Mouse (Mus musculus): ENCODE data around the gene Gm13288. TPM values are rescaled to one million over a fixed set of nuclear protein-coding genes. Genes with fewer than 3 reads are reported as not detected.
A peak's percentile ranks its signal among the peaks of the same experiment; 100 is the strongest.
"Not testable (repeated sequence)": the region's sequence is repeated elsewhere in the genome, so short reads cannot be mapped to it uniquely, and the experiment has no call there.

Gene Gm13288
- polyA plus RNA-seq, 1 experiment from 2014 or later = not detected

DNA sequence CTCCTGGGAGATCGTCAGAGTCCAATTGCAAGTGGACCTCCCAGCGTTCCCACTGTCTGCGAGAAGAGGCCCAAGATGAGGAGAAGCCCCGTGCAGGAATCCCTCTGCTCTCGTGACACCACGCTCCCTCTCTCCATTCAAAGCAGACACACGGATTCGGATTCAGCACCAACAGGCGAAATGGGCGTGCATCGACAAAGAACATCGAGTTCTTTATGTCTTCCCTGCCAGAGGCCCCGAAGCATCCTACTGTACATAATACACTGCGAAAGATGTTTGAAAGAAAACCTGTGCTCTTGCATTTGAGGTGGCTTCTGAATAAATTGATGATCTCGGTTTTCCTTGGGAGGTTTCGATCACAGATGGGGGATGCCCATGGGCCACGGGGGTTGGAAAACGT is 25.0 kb upstream of the Gm13288 start:
- not testable (repeated sequence) for ATAC-seq (replicated peaks); H3K4me3 ChIP-seq; H3K9me3 ChIP-seq

GRCm38 (mm10) chr4:88781831-88782230 is 23.5 kb upstream of the Gm13288 start, which contains the start of gene Ifnz:
TSS of gene Ifnz (plus strand) at chr4:88782131.
- not testable (repeated sequence) for H3K4me1 ChIP-seq; H3K27me3 ChIP-seq; H3K9ac ChIP-seq (replicated peaks); ATAC-seq (replicated peaks); H3K9me3 ChIP-seq; H3K27ac ChIP-seq (replicated peaks); H3K36me3 ChIP-seq
- WGBS = 26% methylated on average over 4 of the region's 7 CpGs
- Histone ChIP-seq H3K4me3 (peak within 1 kb of the TSS; percentile 17; the same call in 1 of the 2 replicates), H3K4me2 (replicated peaks) (peak within 1 kb of the TSS; percentile 40)

More for the DNA sequence above, 25.0 kb upstream of the Gm13288 start:
- not testable (repeated sequence) for H3K4me1 ChIP-seq; H3K9ac ChIP-seq (replicated peaks); H3K36me3 ChIP-seq; H3K4me2 ChIP-seq (replicated peaks); H3K27ac ChIP-seq (replicated peaks); H3K27me3 ChIP-seq
- WGBS = 47% methylated on average over 16 of the region's 18 CpGs

GRCm38 (mm10) chr4:88782335-88782734 is 23.0 kb upstream of the Gm13288 start:
- Histone ChIP-seq H3K4me2 (replicated peaks) (peak overlapping the region; percentile 40), H3K4me3 (peak overlapping the region; percentile 17; the same call in 1 of the 2 replicates)
- not testable (repeated sequence) for H3K27ac ChIP-seq (replicated peaks); H3K27me3 ChIP-seq; H3K4me1 ChIP-seq; ATAC-seq (replicated peaks); H3K9me3 ChIP-seq; H3K36me3 ChIP-seq; H3K9ac ChIP-seq (replicated peaks)
- WGBS = 0% methylated on average over 7 of the region's 31 CpGs

DNA sequence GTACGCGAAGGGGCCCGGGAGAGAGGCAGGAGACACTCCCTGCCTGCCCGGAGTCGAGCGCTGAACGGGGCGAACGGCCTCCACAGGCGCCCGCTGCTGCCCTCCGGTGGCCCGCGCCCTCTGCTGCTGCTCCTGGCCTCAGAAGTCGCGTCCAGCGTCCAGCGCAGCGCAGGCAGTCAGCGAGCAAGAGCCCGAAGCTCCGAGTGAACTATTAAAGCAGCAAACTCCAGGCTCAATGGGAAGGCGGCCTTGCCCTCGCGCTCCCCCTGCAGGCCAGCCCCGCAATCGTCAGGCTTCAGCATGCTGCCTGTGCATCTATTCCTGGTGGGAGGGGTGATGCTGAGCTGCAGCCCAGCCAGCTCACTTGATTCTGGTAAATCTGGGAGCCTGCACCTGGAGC is 19.9 kb upstream of the Gm13288 start, which contains the start of gene Gm13276:
Gm13276 (plus strand) TSS at position 301 of the 400 bp plus-strand sequence.
- H3K4me1 ChIP-seq; H3K27ac ChIP-seq (replicated peaks); H3K9ac ChIP-seq (replicated peaks); H3K4me3 ChIP-seq; H3K4me2 ChIP-seq (replicated peaks); H3K9me3 ChIP-seq; H3K36me3 ChIP-seq; ATAC-seq (replicated peaks); H3K27me3 ChIP-seq: not testable (repeated sequence)
- whole genome bisulfite sequencing = no CpG with 5 or more reads among the region's 27 CpGs

- not testable (repeated sequence) for H3K27ac ChIP-seq (replicated peaks); H3K4me2 ChIP-seq (replicated peaks); H3K9ac ChIP-seq (replicated peaks); H3K9me3 ChIP-seq; H3K27me3 ChIP-seq; H3K4me3 ChIP-seq; H3K4me1 ChIP-seq; ATAC-seq (replicated peaks); H3K36me3 ChIP-seq
- WGBS = 0% methylated on average over 7 of the region's 28 CpGs
Measured at GRCm38 (mm10) chr4:88788402-88788801, 16.9 kb upstream of the Gm13288 start, which contains the start of gene Gm13277. TSS of gene Gm13277 (plus strand) at chr4:88788632.

- H3K27ac ChIP-seq (replicated peaks); H3K9ac ChIP-seq (replicated peaks); ATAC-seq (replicated peaks); H3K36me3 ChIP-seq; H3K27me3 ChIP-seq; H3K4me2 ChIP-seq (replicated peaks); H3K4me1 ChIP-seq; H3K9me3 ChIP-seq; H3K4me3 ChIP-seq: not testable (repeated sequence)
- WGBS = no CpG with 5 or more reads among the region's 28 CpGs
Measured at GRCm38 (mm10) chr4:88791250-88791649, 14.1 kb upstream of the Gm13288 start, which contains the start of gene Gm13278. TSS of gene Gm13278 (plus strand) at chr4:88791550.

DNA sequence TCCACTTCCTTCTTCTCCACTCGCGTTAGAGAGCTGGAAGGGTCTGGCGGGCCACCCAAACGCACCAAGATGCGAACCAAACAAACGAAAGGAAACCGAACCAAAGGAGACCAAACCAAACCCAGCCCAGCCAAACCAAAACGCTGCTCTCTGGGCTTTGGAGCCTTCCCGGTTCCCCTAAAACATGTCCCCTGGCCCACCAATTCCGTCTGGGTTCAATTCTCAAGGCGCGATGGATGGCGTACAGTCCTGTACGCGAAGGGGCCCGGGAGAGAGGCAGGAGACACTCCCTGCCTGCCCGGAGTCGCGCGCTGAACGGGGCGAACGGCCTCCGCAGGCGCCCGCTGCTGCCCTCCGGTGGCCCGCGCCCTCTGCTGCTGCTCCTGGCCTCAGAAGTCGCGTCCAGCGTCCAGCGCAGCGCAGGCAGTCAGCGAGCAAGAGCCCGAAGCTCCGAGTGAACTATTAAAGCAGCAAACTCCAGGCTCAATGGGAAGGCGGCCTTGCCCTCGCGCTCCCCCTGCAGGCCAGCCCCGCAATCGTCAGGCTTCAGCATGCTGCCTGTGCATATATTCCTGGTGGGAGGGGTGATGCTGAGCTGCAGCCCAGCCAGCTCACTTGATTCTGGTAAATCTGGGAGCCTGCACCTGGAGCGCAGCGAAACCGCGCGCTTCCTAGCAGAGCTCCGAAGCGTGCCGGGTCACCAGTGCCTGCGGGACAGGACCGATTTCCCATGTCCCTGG is 11.2 kb upstream of the Gm13288 start, which contains the start of gene Gm13275:
Gm13275 (plus strand) TSS at position 552 of the 740 bp plus-strand sequence.
- not testable (repeated sequence) for H3K27ac ChIP-seq (replicated peaks); H3K9me3 ChIP-seq; H3K4me3 ChIP-seq; H3K27me3 ChIP-seq; ATAC-seq (replicated peaks); H3K4me1 ChIP-seq; H3K36me3 ChIP-seq; H3K9ac ChIP-seq (replicated peaks); H3K4me2 ChIP-seq (replicated peaks)
- 0% methylated on average over 15 of the region's 52 CpGs for WGBS

DNA sequence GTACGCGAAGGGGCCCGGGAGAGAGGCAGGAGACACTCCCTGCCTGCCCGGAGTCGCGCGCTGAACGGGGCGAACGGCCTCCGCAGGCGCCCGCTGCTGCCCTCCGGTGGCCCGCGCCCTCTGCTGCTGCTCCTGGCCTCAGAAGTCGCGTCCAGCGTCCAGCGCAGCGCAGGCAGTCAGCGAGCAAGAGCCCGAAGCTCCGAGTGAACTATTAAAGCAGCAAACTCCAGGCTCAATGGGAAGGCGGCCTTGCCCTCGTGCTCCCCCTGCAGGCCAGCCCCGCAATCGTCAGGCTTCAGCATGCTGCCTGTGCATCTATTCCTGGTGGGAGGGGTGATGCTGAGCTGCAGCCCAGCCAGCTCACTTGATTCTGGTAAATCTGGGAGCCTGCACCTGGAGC is 8.2 kb upstream of the Gm13288 start, which contains the start of gene Gm13279:
Gm13279 (plus strand) TSS at position 301 of the 400 bp plus-strand sequence.
- not testable (repeated sequence) for H3K36me3 ChIP-seq; H3K4me3 ChIP-seq; H3K9me3 ChIP-seq; ATAC-seq (replicated peaks); H3K4me2 ChIP-seq (replicated peaks); H3K9ac ChIP-seq (replicated peaks); H3K4me1 ChIP-seq; H3K27ac ChIP-seq (replicated peaks); H3K27me3 ChIP-seq
- WGBS = no CpG with 5 or more reads among the region's 28 CpGs

GRCm38 (mm10) chr4:88799365-88799764 is 6.0 kb upstream of the Gm13288 start, which contains the start of gene Gm13285:
TSS of gene Gm13285 (plus strand) at chr4:88799665.
- not testable (repeated sequence) for ATAC-seq (replicated peaks); H3K36me3 ChIP-seq; H3K9me3 ChIP-seq; H3K4me1 ChIP-seq; H3K9ac ChIP-seq (replicated peaks); H3K4me3 ChIP-seq; H3K27me3 ChIP-seq; H3K4me2 ChIP-seq (replicated peaks); H3K27ac ChIP-seq (replicated peaks)
- 18% methylated on average over 5 of the region's 7 CpGs for WGBS

GRCm38 (mm10) chr4:88802954-88803353 is 2.4 kb upstream of the Gm13288 start, which contains the start of gene Gm13287:
TSS of gene Gm13287 (plus strand) at chr4:88803254.
- H3K4me3 ChIP-seq; H3K4me1 ChIP-seq; ATAC-seq (replicated peaks); H3K4me2 ChIP-seq (replicated peaks); H3K27ac ChIP-seq (replicated peaks); H3K9ac ChIP-seq (replicated peaks); H3K27me3 ChIP-seq; H3K9me3 ChIP-seq; H3K36me3 ChIP-seq: not testable (repeated sequence)
- WGBS = no CpG with 5 or more reads among the region's 29 CpGs

DNA sequence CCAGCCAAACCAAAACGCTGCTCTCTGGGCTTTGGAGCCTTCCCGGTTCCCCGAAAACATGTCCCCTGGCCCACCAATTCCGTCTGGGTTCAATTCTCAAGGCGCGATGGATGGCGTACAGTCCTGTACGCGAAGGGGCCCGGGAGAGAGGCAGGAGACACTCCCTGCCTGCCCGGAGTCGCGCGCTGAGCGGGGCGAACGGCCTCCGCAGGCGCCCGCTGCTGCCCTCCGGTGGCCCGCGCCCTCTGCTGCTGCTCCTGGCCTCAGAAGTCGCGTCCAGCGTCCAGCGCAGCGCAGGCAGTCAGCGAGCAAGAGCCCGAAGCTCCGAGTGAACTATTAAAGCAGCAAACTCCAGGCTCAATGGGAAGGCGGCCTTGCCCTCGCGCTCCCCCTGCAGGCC is 430 bp downstream of the Gm13288 start:
- H3K4me3 ChIP-seq = peak overlapping the region; percentile 30
- not testable (repeated sequence) for H3K9me3 ChIP-seq
- WGBS = 0% methylated on average over 1 of the region's 34 CpGs

GRCm38 (mm10) chr4:88815928-88816327 is 10.6 kb downstream of the Gm13288 start, which contains the start of gene Ifna7:
TSS of gene Ifna7 (plus strand) at chr4:88816228.
- no peak within 1 kb of the TSS for H3K9ac ChIP-seq (replicated peaks)
- no peaks in the 10 kb centered on the region for H3K9me3 ChIP-seq
- H3K27me3 ChIP-seq = no peaks in the 10 kb centered on the region
- no peaks in the 10 kb centered on the region for H3K36me3 ChIP-seq
- no peak for ATAC-seq (replicated peaks)
- no peak within 1 kb of the TSS for H3K4me3 ChIP-seq
- WGBS = 75% methylated on average over 3 of the region's 3 CpGs
- H3K4me1 ChIP-seq = no peaks in the 10 kb centered on the region
- no peak within 1 kb of the TSS for H3K27ac ChIP-seq (replicated peaks)
- H3K4me2 ChIP-seq (replicated peaks) = no peak within 1 kb of the TSS

More for the DNA sequence above, 430 bp downstream of the Gm13288 start:
- ATAC-seq (replicated peaks); H3K4me1 ChIP-seq; H3K9ac ChIP-seq (replicated peaks); H3K27ac ChIP-seq (replicated peaks); H3K36me3 ChIP-seq; H3K27me3 ChIP-seq: not testable (repeated sequence)
- H3K4me2 ChIP-seq (replicated peaks) = peak overlapping the region; percentile 42
